Mouse (Mus musculus): Measurements from ENCODE around the gene Tmc4. TPM values are rescaled to one million over a fixed set of nuclear protein-coding genes. Genes with fewer than 3 reads are reported as not detected.

Tmc4 gene
- total RNA-seq, 2 experiments from 2014 or later = 0.54 to 1.2 TPM

DNA sequence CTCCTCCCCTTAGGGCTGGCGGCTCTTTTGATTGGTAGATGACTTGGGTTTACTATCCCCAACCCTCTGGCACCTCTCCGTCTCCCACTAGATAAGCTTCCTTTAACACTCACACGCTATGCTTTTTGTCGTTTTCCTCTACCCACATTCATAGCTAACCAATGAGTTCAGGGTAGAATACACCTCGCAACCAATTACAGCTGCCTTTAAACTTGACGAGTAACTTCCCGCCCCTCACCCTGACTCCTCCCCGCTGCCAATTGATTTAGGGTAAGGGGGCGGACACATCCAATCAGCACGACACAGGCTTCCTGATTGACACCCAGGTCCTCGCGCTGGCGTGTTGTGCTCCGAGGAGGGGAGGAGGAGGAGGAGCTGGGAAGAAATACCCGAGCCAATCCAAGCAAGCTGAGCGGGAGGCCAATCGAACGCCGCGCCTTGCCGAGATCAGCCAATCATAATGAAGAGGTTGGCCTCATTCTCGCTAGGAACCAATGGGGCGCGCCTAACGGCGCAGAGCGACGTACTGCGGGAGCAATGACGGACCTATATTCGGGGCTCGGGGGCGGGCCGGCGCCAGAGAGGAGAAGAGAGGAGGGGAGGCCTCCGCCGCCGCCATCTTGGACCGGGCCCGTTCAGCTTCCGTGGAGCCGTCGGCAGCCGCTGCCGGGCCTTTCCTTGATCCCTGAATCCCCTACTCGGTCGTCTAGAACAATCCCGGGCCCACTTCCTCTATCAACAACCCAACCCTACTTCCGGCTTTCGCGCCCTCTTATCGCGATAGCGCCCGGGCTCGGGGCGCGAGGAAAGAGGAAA lies 32.5 kb downstream of the Tmc4 start, which contains the start of gene Cnot3:
Cnot3 (plus strand) TSS at position 597 of the 816 bp plus-strand sequence.
- DNase-seq = peak; percentile 94 to 95
- intact Hi-C loops (cut with DNase I) = loop anchor here (5.0 kb wide), 1 partner anchor 47 kb away; the partner anchor contains the start of genes Mboat7 and Tsen34

DNA sequence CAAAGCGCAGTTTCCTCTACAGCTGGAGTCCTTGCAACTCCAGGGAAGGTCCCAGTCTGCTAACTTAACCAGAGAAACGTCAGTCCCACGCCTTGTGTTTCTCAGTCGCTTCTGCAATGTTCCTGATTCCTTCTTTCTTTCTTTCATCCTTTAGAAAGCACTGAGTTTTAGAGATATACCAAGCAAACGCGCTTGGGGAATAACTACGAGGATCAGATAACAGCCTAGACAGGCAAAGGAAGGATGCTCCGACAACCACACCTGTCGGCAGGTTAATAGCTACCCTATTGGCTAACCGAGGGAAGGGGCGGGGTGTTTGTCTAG lies 33.0 kb downstream of the Tmc4 start:
- DNase-seq = peak in 1 of 2 experiments; percentile 86
- intact Hi-C loops (cut with DNase I) = no loop called here

DNA sequence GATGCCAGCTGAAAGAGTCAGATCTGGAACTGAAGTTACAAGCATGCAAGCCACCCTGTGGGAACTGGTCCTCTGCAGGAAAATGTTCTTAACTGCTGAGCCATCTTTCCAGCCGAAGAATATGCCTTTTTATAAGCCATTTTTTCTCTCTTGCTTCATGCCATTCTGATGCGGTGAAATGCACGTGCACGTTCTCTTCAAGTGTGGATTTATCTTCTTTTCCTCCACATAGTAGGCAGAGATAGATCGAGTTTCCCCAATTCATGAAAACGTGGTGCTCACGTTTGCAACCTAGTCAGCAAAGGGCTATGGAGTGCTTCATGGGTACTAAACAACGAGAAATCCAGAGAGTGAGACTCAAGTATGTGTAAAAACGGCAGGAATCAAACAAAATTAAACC lies 33.5 kb downstream of the Tmc4 start:
- no peak for DNase-seq
- intact Hi-C loops (cut with DNase I) = no loop called here

DNA sequence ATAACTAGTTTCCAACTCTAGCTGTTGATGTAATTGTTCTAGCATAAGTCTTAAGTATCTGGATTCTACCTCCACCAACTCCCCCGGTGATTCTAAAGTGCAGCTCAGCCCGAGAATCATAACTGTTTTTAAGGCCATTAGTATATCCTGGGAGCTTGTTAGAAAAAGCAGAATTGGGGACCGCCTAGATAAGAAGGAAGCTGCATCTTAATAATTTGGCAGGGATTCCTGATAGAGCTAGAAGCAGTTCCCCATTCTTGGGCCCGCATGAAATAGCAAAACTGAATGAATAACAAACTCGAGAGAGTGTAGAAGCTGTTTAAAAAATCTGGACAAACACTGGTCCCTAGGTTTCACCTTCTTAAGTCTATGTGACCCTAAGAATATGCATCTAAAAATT lies 33.9 kb downstream of the Tmc4 start:
- DNase-seq = no peak
- intact Hi-C loops (cut with DNase I) = no loop called here

DNA sequence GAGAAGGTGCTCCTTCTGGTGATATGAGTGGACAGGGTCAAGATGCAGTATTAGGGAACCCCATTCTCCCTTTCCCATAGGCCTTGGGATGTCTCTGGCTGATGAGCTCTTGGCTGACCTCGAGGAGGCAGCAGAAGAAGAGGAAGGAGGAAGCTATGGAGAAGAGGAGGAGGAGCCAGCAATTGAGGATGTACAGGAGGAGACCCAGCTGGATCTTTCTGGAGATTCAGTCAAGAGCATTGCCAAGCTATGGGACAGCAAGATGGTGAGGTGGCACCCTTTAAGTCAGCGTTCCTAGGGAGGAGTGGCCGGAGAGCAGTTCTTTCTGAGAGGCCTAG lies 46.9 kb downstream of the Tmc4 start:
- intact Hi-C loops (cut with DNase I) = no loop called here

DNA sequence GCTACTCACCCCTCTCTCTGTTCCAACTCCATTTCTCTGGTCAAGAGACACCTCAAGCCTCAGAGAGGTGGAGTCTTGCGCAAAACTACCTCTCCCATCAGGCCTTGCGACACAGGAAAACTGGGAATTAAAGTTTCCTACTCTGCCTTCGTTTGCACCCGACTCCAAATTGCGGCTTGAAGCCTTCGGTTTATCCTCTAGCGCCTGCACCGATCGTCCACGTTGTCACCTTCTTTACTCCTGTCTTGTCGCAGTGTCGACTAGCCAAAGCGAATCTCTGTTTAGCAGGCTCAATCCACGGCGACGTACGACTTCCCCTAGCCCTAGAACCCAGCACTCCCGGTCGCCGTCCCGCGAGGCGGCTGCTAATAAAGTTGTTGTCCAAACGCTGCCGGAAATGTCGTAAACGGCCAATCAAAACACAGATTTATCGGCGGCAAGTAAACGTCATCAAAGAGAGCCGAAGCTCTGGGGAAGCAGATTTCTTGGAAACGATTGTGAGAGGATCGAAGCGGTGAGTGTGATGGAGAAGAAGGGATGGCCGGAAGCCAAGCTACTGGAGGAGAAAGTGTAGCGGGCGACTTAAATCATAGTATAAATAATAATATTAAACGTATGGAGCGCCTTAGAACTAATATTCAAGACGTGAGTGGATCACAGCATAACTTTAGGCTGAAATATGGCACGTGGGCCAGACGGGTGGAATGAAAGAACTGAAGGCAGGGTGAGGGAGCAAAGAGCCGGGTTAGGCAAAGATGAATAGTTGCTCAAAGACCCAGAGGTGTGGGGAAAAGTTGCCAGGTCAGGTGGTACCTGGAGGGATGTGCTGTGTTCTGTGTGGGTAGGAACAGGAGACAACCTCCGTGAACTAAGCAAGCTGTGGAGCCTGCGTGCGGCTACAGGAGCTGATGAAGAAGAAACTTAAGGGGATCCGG lies 47.5 kb downstream of the Tmc4 start, which contains the start of the genes Tfpt and Prpf31:
Tfpt (minus strand) TSS at position 387 of the 935 bp plus-strand sequence.
Prpf31 (plus strand) TSS at position 443 of the 935 bp plus-strand sequence.
- peak; percentile 90 to 95 for DNase-seq
- intact Hi-C loops (cut with DNase I) = loop anchor here (10.0 kb wide), 1 partner anchor 515 kb away; no protein-coding TSS in a partner anchor

More for the DNA sequence above, 46.9 kb downstream of the Tmc4 start:
- no peak for DNase-seq

DNA sequence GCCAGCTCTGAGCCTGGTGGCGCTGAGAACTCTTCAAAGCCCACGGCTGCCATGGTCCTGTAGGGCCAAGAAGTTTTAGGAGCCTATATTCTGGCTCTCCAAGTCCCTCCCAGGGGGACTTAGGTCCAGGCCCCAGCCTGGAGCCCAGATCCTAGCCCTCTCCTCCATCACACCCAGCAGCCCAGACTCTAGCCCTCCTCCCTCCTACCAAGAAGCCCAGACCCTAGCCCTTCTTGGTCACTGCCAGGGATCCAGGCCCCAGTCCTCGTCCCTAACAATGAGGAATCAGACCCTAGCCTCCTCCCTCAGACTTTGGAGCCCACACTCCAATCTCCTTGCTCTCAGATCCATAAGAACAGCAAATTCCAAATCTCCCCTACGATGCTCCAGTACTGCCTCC lies 48.3 kb downstream of the Tmc4 start:
- DNase-seq = no peak
- intact Hi-C loops (cut with DNase I) = loop anchor here (10.0 kb wide), 1 partner anchor 516 kb away; no protein-coding TSS in a partner anchor

DNA sequence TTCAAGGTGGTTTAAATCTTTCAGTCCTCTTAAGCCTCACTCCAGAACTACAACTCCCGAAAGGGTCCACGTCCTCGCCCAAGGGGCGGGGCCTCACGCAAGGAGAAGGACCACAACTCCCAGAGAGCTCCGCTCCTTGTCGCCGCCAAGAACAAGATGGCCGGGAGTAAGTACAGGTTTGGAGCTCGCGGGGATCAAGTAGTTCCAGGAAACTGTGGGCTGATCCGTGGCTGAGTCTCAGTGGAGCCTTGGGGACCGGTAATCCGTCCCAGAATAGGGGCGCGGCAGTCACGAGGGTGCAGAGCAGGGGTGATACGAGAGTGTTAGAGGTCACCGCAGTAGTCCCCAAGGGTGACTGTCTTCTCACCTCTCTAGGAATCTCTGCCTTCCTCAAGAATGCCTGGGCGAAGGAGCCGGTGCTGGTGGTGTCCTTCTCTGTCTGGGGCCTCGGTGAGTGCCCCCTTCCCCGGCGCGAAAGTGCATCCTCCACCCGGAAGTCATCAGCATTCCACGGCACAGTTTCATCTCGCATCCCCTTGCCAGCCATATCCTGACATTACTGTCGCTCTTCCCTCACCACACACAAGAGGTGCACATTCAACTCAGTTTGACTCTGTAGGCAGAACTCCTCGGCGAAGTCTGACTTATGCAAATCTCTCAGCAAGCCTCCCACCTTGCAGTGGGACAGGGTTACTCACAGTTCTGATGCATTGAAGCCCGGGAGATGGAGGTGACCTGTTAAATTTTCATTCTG lies 59.9 kb downstream of the Tmc4 start, which contains the start of gene Ndufa3:
Ndufa3 (plus strand) TSS at position 132 of the 754 bp plus-strand sequence.
- intact Hi-C loops (cut with DNase I) = no loop called here
- peak; percentile 83 to 85 for DNase-seq

DNA sequence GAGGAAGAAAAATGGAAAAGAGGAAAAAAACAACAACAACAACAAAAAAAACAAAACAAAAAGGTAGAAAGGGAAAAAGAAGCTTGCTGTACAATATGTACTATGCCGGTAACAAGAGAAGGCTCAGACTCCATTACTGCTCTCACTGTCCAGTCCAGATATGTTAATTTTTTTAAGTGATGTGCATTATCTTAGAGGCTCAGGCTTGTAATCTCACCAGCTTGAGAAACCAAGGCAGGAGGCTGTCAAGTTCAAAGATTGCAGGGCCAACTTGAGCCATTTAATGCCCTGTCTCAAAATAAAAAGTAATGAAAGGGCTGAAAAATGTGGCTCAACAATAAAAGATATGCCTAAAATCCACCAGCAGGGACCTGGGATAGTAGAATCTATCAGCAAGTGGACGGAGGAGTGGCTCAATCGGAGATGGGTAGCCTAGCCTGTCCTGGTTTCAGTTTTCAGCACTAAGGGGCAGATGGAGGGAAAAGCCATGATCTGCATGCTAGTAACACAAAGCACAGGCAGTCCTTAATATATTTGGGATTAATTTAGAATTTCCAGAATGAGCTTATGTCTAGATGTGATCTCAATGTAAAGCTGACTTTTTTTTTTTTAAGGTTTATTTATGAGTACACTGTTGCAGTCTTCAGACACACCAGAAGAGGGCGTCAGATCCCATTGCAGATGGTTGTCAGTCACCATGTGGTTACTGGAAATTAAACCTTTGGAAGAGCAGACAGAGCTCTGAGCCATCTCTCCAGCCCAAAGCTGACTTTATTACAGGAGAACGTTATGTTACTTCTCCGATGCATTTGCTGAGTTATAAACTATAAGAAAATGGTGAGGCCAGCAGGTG lies 60.7 kb downstream of the Tmc4 start:
- no peak for DNase-seq
- intact Hi-C loops (cut with DNase I) = no loop called here

DNA sequence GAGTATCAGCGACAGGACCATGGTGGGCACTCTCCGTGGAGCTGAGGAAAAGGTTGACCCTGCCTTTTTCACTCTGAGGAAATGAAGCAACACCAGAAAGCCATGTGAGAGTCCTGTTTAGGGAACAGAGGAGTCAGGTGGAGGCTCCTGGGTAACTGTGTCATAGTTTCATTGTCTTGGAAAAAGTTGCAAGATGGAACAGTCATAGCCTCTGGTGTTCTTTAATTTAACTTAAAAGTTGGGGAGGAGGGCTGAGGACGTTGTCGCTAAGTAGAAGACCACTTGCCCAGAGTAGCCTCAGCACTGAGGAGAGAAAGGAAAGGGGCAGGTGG lies 61.3 kb downstream of the Tmc4 start, which contains the start of gene Oscar:
Oscar (minus strand) TSS at position 101 of the 332 bp plus-strand sequence.
- intact Hi-C loops (cut with DNase I) = no loop called here
- DNase-seq = no peak

Small RNA genes within 50 kb of the gene (microRNA-seq; reads per million reads assigned to microRNA genes)
- gene Mir3572 (ENCODE audit: borderline number of aligned reads in 2 of 2) = 2.0 to 4.3 reads per million in 2 experiments

Other genes starting within 250 kb of the Tmc4 start
- gene Tarm1, start 174.9 kb downstream of the Tmc4 start, total RNA-seq (2021) = not detected
- under 1 TPM; 0.17 to 0.35 TPM for gene Oscar, start 61.4 kb downstream of the Tmc4 start, total RNA-seq (2021)
- gene Ndufa3, start 60.2 kb downstream of the Tmc4 start, total RNA-seq (2021) = 1,000 to 10,000 TPM; 1,822 to 1,988 TPM
- 10 to 100 TPM; 17.2 to 25.4 TPM for gene Tfpt, start 47.6 kb downstream of the Tmc4 start, total RNA-seq (2021)
- 10 to 100 TPM; 24.4 to 26.6 TPM for gene Prpf31, start 47.6 kb downstream of the Tmc4 start, total RNA-seq (2021)
- gene Cnot3, start 32.3 kb downstream of the Tmc4 start, total RNA-seq (2021) = 10 to 100 TPM; 22.5 to 27.6 TPM
- gene Leng1, start 11.7 kb downstream of the Tmc4 start, total RNA-seq (2021) = 10 to 100 TPM; 12.5 to 12.9 TPM
- gene Tsen34, start 15.3 kb upstream of the Tmc4 start, total RNA-seq (2021) = 10 to 100 TPM; 73.9 to 77.4 TPM
- 10 to 100 TPM; 18.7 to 22.1 TPM for gene Mboat7, start 16.0 kb upstream of the Tmc4 start, total RNA-seq (2021)
- 100 to 1,000 TPM; 621 to 660 TPM for gene Rps9, start 26.4 kb upstream of the Tmc4 start, total RNA-seq (2021)
- 1 to 10 TPM; 1.7 to 2.6 TPM for gene Pirb, start 42.8 kb upstream of the Tmc4 start, total RNA-seq (2021)
- under 1 TPM; 0.46 to 0.61 TPM for gene Gm15448, start 148.1 kb upstream of the Tmc4 start, total RNA-seq (2021)
- under 1 TPM; 0.33 to 0.44 TPM for gene Pira2, start 167.5 kb upstream of the Tmc4 start, total RNA-seq (2021)
- under 1 TPM in 1 of 2 experiments, not detected in 1; 0.35 TPM for gene Gm14548, start 220.6 kb upstream of the Tmc4 start, total RNA-seq (2021)
- gene Lilra6, start 237.9 kb upstream of the Tmc4 start, total RNA-seq (2021) = under 1 TPM; 0.38 to 0.58 TPM

Data from heart, postnatal 36 days (tissue).